Mouse (Mus musculus): ENCODE results near the gene Stxbp5. TPM values are rescaled to one million over a fixed set of nuclear protein-coding genes. Genes with fewer than 3 reads are reported as not detected.

Stxbp5 gene
- total and polyA plus RNA-seq, 3 experiments = 9.8 to 20.1 (median 11.2) TPM

GRCm38 (mm10) chr10:9722519-9723303 lies 178.2 kb downstream of the Stxbp5 start:
- no peak for TF ChIP-seq TCF12 (IDR thresholded peaks at IDR 0.05; ENCODE audit: low read depth, low read length)
- TF ChIP-seq ZC3H11A (IDR thresholded peaks at IDR 0.05; ENCODE audit: low read depth, low read length) = no peak
- TF ChIP-seq PAX5 (IDR thresholded peaks at IDR 0.05; ENCODE audit: low read length) = no peak
- no peak for TF ChIP-seq IRF4 (IDR thresholded peaks at IDR 0.05; ENCODE audit: low read depth, low read length)
- no peak for TF ChIP-seq ZMIZ1 (IDR thresholded peaks at IDR 0.05; ENCODE audit: low read depth, low read length)
- TF ChIP-seq HCFC1 (IDR thresholded peaks at IDR 0.05; ENCODE audit: low read depth, low read length) = no peak
- no peak for TF ChIP-seq ZKSCAN1 (IDR thresholded peaks at IDR 0.05; ENCODE audit: borderline replicate concordance, low read depth, low read length)
- TF ChIP-seq NELFE (IDR thresholded peaks at IDR 0.05; ENCODE audit: low read depth, low read length) = no peak
- no peak for TF ChIP-seq MEF2A (IDR thresholded peaks at IDR 0.05; ENCODE audit: borderline replicate concordance, low read depth, low read length)
- no peak for TF ChIP-seq SIN3A (IDR thresholded peaks at IDR 0.05; ENCODE audit: low read length)
- TF ChIP-seq USF2 (conservative IDR thresholded peaks at IDR 0.05; ENCODE audit: low read depth, low read length) = no peak
- no peak for TF ChIP-seq KAT2A (IDR thresholded peaks at IDR 0.05; ENCODE audit: insufficient replicate concordance, low read length)
- TF ChIP-seq RAD21 (IDR thresholded peaks at IDR 0.05; ENCODE audit: low read depth, low read length) = no peak
- no peak for TF ChIP-seq USF1 (IDR thresholded peaks at IDR 0.05; ENCODE audit: low read depth, low read length)
- TF ChIP-seq JUND (conservative IDR thresholded peaks at IDR 0.05; ENCODE audit: low read depth, low read length) = no peak
- Histone ChIP-seq H3K27ac (ENCODE audit: insufficient read depth, low read depth) (no peak overlapping the region), H3K36me3 (replicated peaks in 1 of 2; ENCODE audit: control insufficient read depth in 1 of 2, insufficient read depth in 1 of 2, low read length in 1 of 2) (no peaks in the 10 kb centered on the region), H3K27me3 (replicated peaks) (no peaks in the 10 kb centered on the region), H3K9me3 (replicated peaks; ENCODE audit: low read length) (no peaks in the 10 kb centered on the region), H3K4me1 (ENCODE audit: control insufficient read depth in 1 of 2, insufficient read depth in 2 of 2) (no peaks in the 10 kb centered on the region), H3K9ac (ENCODE audit: insufficient read depth, low read depth) (no peak overlapping the region; the same call in 1 of the 2 replicates), H3K79me2 (replicated peaks; ENCODE audit: control insufficient read depth, extremely low read depth, insufficient read depth, poor library complexity, severe bottlenecking) (no peaks in the 10 kb centered on the region), H3K4me3 (replicated peaks in 1 of 3; ENCODE audit: low read depth in 2 of 3, low read length in 2 of 3, poor library complexity in 1 of 3) (no peak overlapping the region), H3K4me2 (ENCODE audit: insufficient read depth, low read depth, poor library complexity, severe bottlenecking) (peak overlapping the region; percentile 22; the same call in 1 of the 2 replicates)
- in situ Hi-C loops (cut with MboI; ENCODE audit: low pct_ligation_motif_present, low pct_unique_long_range_greater_than_20kb, low sequenced_read_pairs) = no loop called here
- dilution Hi-C loops (cut with MboI; ENCODE audit: extremely low pct_ligation_motif_present, extremely low pct_unique_long_range_greater_than_20kb, low sequenced_read_pairs) = no loop called here
- DNase-seq (ENCODE audit: extremely low read depth) = no peak

GRCm38 (mm10) chr10:9720027-9720426 lies 180.9 kb downstream of the Stxbp5 start:
- in situ Hi-C loops (cut with MboI; ENCODE audit: low pct_ligation_motif_present, low pct_unique_long_range_greater_than_20kb, low sequenced_read_pairs) = no loop called here
- no peak overlapping the region for H3K4me2 ChIP-seq (ENCODE audit: insufficient read depth, low read depth, poor library complexity, severe bottlenecking)
- dilution Hi-C loops (cut with MboI; ENCODE audit: extremely low pct_ligation_motif_present, extremely low pct_unique_long_range_greater_than_20kb, low sequenced_read_pairs) = no loop called here
- H3K4me3 ChIP-seq (replicated peaks in 1 of 3; ENCODE audit: low read depth in 2 of 3, low read length in 2 of 3, poor library complexity in 1 of 3) = no peak overlapping the region
- H3K9ac ChIP-seq (ENCODE audit: insufficient read depth, low read depth) = no peak overlapping the region
- no peaks in the 10 kb centered on the region for H3K36me3 ChIP-seq (replicated peaks in 1 of 2; ENCODE audit: control insufficient read depth in 1 of 2, insufficient read depth in 1 of 2, low read length in 1 of 2)
- H3K79me2 ChIP-seq (replicated peaks; ENCODE audit: control insufficient read depth, extremely low read depth, insufficient read depth, poor library complexity, severe bottlenecking) = no peaks in the 10 kb centered on the region
- DNase-seq (ENCODE audit: extremely low read depth) = no peak
- H3K27ac ChIP-seq (ENCODE audit: insufficient read depth, low read depth) = no peak overlapping the region
- H3K4me1 ChIP-seq (ENCODE audit: control insufficient read depth in 1 of 2, insufficient read depth in 2 of 2) = no peaks in the 10 kb centered on the region
- no peaks in the 10 kb centered on the region for H3K9me3 ChIP-seq (replicated peaks; ENCODE audit: low read length)
- H3K27me3 ChIP-seq (replicated peaks) = no peaks in the 10 kb centered on the region
- no peak for TF ChIP-seq ZC3H11A (IDR thresholded peaks at IDR 0.05; ENCODE audit: low read depth, low read length)
- TF ChIP-seq ZNF384 (IDR thresholded peaks at IDR 0.05; ENCODE audit: low read depth, low read length) = no peak
- no peak for TF ChIP-seq E2F4 (IDR thresholded peaks at IDR 0.05; ENCODE audit: insufficient replicate concordance, low read depth, low read length)
- TF ChIP-seq ZKSCAN1 (IDR thresholded peaks at IDR 0.05; ENCODE audit: borderline replicate concordance, low read depth, low read length) = no peak
- no peak for TF ChIP-seq RAD21 (IDR thresholded peaks at IDR 0.05; ENCODE audit: low read depth, low read length)
- TF ChIP-seq TCF12 (IDR thresholded peaks at IDR 0.05; ENCODE audit: low read depth, low read length) = no peak
- TF ChIP-seq NELFE (IDR thresholded peaks at IDR 0.05; ENCODE audit: low read depth, low read length) = no peak
- TF ChIP-seq SIN3A (IDR thresholded peaks at IDR 0.05; ENCODE audit: low read length) = no peak
- no peak for TF ChIP-seq ELF1 (IDR thresholded peaks at IDR 0.05; ENCODE audit: low read depth, low read length)
- TF ChIP-seq CHD1 (IDR thresholded peaks at IDR 0.05; ENCODE audit: low read depth, low read length) = no peak
- TF ChIP-seq MEF2A (IDR thresholded peaks at IDR 0.05; ENCODE audit: borderline replicate concordance, low read depth, low read length) = no peak
- TF ChIP-seq MYC (IDR thresholded peaks at IDR 0.05; ENCODE audit: low read depth, low read length) = no peak
- no peak for TF ChIP-seq NRF1 (IDR thresholded peaks at IDR 0.05; ENCODE audit: low read depth, low read length)
- TF ChIP-seq JUN (IDR thresholded peaks at IDR 0.05; ENCODE audit: insufficient read depth, low read depth, low read length) = no peak
- TF ChIP-seq ETS1 (conservative IDR thresholded peaks at IDR 0.05; ENCODE audit: low read depth, low read length) = no peak
